Mouse (Mus musculus) brain, embryonic 14.5 days (tissue): ENCODE measurements at regions not wholly inside any gene's neighbourhood (a gene's known extent, or its start where the extent isn't known, plus 50 kb on each side); places are given as distances from the start of the nearest gene placed in this dataset.

ENCODE experiments used
- CTCF ChIP-seq: fragments of 200-500 bp; IDR thresholded peaks from 2 replicates; pipeline ENCODE4 v1.5.1; 2012; ENCODE audit warnings: inconsistent platforms, mild to moderate bottlenecking, moderate library complexity, borderline replicate concordance; ENCODE audit not compliant: insufficient read depth, insufficient read length; ENCODE audit errors: extremely low read depth
- POLR2A ChIP-seq: fragments of 200-500 bp; IDR thresholded peaks from 2 replicates; pipeline ENCODE4 v1.6.1; 2012; ENCODE audit warnings: mild to moderate bottlenecking, inconsistent platforms, borderline replicate concordance; ENCODE audit not compliant: poor library complexity, insufficient read depth, insufficient read length, severe bottlenecking; ENCODE audit errors: extremely low read depth

DNA sequence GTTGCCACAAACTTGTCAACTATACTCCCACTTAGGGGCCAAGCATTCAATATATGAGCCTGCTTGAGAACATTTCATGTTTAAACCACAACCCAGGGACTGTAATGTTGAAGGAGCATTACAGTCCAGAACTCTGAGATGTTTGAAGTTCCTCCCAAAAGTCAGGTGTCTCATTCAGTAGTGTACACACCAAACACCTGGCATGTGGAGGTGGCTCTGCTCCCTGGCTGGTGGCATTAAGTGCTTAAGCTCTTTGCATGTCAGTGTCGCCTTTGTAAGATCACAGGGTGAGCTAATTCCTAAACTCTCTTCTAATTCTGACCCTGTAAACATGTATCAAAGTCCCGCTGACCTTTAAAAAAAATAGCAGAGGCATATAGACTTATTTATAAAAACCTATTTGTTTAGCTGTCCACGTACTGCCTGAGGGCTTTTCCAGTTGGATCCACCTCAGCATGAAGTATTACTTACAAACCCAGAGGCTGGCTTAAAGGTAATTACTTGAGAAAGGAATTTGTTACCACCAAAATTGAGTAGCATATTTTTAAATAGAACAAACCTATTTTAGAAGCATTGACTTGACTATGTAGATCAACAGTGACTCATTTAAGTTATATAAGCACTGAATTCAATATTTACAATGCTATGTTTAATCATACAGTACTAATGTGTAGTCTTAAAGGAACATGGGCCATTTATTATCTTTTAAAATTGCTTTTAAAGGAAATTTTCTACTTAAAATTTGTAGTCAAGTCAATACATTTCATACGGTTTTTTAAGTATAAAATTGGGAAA, 276.3 kb upstream of the Fermt1 start:
- TF ChIP-seq CTCF = no peak
- no peak for TF ChIP-seq POLR2A
